Mouse (Mus musculus) brain, adult 2 months (tissue): ENCODE measurements around the gene Noto.
"Not testable (repeated sequence)": the region's sequence is repeated elsewhere in the genome, so short reads cannot be mapped to it uniquely, and the experiment has no call there.

Experiments
- DNase-seq: peaks from one replicate; pipeline ENCODE4 v3.0.0; 2011; ENCODE audit warnings: low read depth, low spot score

Gene Noto

GRCm38 (mm10) chr6:85431274-85431841, 7.7 kb downstream of the Noto start:
- DNase-seq: no peak

DNA sequence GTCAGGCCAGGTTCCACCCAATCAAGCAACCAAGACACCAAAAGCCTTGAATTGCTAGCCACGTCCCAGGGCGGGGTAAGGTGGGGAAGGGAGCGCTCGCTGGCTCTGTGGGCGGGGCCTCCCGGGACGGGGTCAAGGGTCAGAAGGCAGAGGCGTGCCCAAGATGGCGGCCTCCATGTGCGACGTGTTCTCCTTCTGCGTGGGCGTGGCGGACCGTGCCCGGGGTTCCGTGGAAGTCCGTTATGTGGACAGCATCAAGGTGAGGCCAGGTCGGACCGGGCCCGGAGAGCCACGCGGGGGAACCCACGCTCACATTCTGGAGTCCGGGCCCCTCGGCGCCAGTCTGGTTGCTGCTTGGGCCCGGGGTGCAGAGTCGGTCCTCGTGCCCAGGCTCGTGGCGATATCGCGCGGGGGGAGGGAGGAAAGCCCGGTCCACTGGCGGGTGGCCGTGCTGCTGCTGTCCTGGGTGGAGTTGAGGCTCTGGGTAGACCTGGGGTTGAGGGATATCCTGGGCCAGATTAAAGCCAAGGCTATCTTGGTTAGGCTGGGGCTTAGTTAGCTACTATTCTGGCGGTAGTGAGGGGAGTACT, 8.3 kb downstream of the Noto start, which contains the start of gene Smyd5:
TSS of gene Smyd5 (plus strand) at position 148 of the 590 bp plus-strand sequence.
- DNase-seq: peak; percentile 81

DNA sequence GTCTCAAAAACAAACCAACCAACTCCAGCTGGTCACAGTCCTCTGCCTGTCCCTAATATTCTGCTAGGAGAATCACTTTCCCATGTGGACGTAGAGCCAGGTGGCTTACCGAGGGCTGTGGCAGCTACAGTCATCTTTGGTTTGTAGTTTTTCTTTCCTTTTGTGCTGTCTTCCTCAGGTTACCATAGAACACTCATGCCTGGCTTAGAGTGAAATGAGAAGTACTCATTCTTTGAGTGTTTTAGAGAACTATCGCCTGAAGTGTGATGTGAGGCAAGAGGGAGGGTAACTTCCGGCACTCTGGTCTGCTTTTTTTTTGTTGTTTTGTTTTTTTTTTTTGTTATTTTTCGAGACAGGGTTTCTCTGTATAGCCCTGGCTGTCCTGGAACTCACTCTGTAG, 10.2 kb downstream of the Noto start:
- no peak for DNase-seq

- DNase-seq: no peak
Observed at GRCm38 (mm10) chr6:85436204-85436603, 12.5 kb downstream of the Noto start.

- peak; percentile 43 for DNase-seq
Observed at GRCm38 (mm10) chr6:85436631-85437030, 12.9 kb downstream of the Noto start.

DNA sequence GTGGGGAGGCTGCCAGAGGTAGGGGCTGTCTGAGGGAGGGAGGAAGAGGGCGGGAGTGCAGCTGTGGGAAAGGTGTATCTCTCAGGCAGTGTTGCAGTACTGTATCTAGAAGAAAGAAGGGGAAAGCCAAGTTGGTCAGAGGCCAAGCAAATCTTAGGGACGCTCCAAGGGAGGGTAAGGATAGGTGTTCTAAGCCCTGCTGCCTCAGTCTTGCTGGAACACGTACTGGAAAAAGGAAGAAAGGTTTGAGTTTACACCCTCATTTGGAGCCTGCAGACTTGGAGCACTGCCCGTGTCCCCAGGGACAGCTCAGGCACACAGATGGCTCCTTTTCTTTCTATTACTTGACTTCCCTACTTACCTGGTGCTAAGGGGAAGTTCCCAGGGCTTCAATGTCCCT, 17.5 kb downstream of the Noto start:
- DNase-seq: no peak

DNA sequence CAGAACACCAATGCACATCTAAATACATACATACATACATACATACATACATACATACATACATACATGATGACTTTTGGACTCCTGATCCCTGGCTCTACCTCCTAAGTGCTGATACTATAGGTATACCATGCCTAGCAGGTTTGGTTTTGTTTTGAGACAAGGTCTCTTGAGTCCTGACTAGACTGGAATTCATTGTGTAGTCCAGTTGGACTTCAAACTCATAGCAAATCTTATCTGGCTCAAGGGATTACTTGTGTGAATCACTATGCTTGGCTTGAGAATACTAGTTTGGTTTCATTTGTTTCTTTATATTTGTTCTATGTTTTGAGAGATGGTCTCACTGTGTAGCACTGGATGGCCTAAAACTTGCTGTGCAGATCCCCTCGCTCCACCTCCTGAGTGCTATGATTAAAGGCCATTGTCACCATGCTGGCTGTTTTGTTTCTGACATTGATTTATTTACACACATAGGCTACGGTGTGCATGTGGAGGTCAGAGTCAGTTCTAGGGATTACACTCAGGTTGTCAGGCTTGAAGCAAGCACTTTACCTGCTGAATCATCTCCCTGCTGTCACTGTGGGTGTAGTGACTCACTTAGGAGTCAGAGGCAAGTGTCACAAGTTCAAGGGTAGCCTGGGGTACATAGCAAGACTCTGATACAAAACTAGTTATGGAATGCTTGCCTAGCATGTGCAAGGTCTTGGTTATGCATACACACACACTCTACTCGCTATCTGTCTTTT, 20.0 kb downstream of the Noto start:
- no peak for DNase-seq

DNA sequence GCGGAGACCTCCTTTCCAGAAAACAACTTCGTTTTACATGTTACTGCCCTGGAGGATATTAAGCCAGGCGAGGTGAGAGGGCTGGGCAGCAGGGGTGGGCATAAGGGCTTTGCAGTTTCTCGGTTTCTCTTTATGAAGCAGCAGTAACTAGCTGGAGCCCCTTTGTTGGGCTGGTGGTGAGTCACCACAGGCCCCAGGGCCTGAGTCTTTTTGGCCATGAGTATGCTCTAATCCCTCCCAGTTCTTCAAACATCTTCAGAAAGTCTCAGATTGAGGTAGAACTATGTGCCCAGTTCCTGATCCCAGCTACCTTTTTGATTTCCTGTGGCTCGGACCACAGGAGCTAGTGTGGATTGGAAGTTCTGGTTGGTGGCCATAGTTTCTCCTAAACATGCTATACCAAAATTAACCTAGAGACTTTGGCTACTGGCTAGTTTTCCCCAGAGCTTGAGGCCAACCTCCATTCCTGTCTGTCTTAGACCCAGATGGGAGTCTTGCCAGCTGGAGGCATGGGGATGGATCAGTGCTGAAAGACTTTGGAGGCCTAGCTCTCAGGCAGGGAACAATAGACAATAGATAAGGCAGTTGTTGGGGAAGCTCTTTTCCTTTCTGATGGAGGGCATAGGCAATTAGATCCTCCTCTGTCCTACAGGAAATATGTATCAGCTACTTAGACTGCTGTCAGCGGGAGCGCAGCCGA, 20.7 kb downstream of the Noto start:
- DNase-seq: peak; percentile 63

DNA sequence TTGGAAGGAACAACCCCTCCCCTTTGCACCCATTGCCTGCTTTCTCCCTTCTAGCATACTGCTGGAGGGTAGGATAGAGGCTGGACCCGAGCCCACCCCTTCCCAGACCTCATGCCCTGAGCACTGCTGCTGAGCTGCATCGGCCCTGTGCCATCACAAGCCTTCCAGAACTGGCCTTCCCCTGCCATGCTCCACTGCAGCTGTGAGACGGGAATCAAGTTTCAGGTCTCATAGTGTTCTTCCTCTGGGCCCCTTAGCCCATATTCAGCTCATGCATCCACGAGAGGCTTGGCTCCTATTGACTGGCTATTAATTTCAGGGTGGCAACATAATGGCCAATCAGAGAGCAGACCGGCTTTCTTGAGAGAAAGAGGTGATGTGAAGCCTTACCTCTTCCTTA, 21.6 kb downstream of the Noto start:
- no peak for DNase-seq

GRCm38 (mm10) chr6:85447351-85447750, 23.7 kb downstream of the Noto start:
- DNase-seq: no peak

GRCm38 (mm10) chr6:85450140-85450539, 26.5 kb downstream of the Noto start:
- DNase-seq: not testable (repeated sequence)

GRCm38 (mm10) chr6:85450697-85451663, 27.3 kb downstream of the Noto start, which contains the start of gene Cct7:
Gene Cct7 (plus strand): TSS chr6:85451514.
- peak; percentile 99 for DNase-seq

- DNase-seq: peak; percentile 100
Observed at GRCm38 (mm10) chr6:85451664-85452410, 28.2 kb downstream of the Noto start, which contains the start of gene Pradc1. Gene Pradc1 (minus strand): TSS chr6:85451970.

- no peak for DNase-seq
Observed at GRCm38 (mm10) chr6:85452411-85452665, 28.7 kb downstream of the Noto start.

GRCm38 (mm10) chr6:85452816-85453215, 29.1 kb downstream of the Noto start:
- DNase-seq: no peak

DNA sequence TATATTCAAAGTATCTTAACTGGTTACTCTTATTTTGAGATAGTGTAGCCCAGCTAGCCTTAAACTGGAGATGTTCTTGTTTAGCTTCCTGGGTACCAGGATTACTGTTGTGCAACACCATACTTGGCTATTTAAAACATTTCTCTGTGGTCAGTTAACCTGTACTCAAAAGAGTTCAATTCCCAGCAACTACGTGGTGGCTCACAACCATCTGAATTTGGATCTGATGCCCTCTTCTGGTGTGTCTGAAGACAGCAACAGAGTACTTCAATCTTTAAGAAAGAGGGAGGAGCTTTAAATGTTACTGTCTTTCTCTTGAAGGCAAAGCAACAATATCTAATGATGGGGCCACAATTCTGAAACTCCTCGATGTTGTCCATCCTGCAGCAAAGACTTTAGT, 35.9 kb downstream of the Noto start:
- DNase-seq: no peak

- DNase-seq: peak; percentile 74
Observed at GRCm38 (mm10) chr6:85465381-85465780, 41.7 kb downstream of the Noto start.

DNA sequence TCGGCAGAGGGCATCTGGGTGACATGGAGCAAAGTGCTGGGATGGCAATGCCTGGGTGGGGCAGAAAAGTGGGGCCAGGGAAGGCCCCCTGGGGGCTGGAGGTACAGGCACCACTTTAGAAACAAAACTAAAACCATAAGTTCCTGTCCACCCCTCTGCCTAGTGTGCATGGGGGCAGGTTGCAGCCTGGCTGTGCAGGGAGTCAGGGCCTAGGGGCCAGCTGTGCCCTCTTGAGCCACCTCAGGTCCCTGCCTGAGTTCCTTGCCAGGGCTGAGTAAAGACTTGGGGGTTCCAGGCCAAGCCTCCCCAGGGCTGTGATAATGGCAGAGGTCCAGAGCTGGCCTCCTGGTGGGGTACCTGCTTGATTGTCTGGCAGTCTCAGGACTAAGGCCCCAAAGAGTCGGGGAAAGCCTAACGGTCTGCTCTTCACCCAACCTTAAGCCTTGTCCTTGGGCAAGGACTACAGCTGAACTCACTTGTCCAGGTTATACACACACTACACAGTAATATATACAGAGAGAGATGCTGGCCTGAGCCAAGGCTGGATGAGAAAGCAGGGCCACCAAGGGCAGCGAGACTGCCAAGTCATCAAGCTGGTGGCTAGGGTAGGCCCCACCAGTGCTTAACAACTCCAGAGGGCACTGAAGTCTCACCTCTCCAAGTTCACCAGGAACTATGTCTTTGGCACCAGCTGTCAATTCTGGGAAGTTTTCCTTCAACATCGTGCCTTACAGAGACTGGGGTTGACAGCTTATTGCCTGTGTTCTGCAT, 46.2 kb downstream of the Noto start:
- no peak for DNase-seq

GRCm38 (mm10) chr6:85471962-85472361, 48.3 kb downstream of the Noto start:
- DNase-seq: no peak

GRCm38 (mm10) chr6:85472542-85472941, 48.9 kb downstream of the Noto start:
- no peak for DNase-seq
